Mouse (Mus musculus): ENCODE data around the gene Wdr24. TPM values are rescaled to one million over a fixed set of nuclear protein-coding genes. Genes with fewer than 3 reads are reported as not detected.

Wdr24 gene
- total and polyA plus RNA-seq, 2 experiments from 2014 or later = 10.5 to 13.3 TPM

DNA sequence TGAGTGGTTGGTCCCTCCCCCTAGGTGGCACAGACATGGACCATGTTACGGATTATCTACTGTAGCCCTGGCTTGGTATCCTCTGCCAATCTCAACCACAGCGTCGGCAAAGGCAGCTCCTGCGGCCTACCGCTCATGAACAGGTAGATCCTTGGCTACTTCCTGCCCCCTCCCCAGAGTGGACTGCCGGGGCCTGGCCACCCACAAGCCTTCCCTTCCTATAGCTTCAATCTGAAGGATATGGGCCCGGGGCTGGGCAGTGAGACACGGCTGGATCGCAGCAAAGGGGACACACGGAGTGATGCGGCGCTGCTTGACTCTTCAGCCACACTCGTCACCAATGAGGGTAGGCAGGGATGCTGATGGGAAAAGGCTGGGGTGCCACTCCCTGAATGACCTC lies 3.6 kb downstream of the Wdr24 start:
- no peaks in the 10 kb centered on the region; the same call in 1 of the 2 replicates for H3K27me3 ChIP-seq (ENCODE audit: control insufficient read depth, insufficient read depth, low read length)

GRCm38 (mm10) chr17:25827546-25828222 lies 4.3 kb downstream of the Wdr24 start:
- Histone ChIP-seq H3K4me2 (ENCODE audit: low read depth, low read length) (no peak overlapping the region), H3K4me3 (ENCODE audit: low read depth, low read length) (no peak overlapping the region), H3K9ac (replicated peaks; ENCODE audit: low read depth, low read length) (no peak overlapping the region), H3K4me1 (ENCODE audit: control insufficient read depth, insufficient read depth) (peaks cover 37% of the 10 kb centered on the region), H3K27ac (ENCODE audit: low read depth) (no peak overlapping the region), H3K36me3 (replicated peaks; ENCODE audit: control insufficient read depth, insufficient read depth, low read length) (peaks cover 33% of the 10 kb centered on the region), H3K27me3 (ENCODE audit: control insufficient read depth, insufficient read depth, low read length) (no peaks in the 10 kb centered on the region; the same call in 1 of the 2 replicates), H3K9me3 (replicated peaks; ENCODE audit: control insufficient read depth, low read length) (no peaks in the 10 kb centered on the region)
- DNase-seq (ENCODE audit: low spot score) (no peak), ATAC-seq (ENCODE audit: insufficient read depth, low read depth) (no peak)
- 90% methylated on average over 22 of the region's 22 CpGs for whole genome bisulfite sequencing
- TF ChIP-seq CTCF (IDR thresholded peaks at IDR 0.05; ENCODE audit: low read depth) (no peak), EP300 (IDR thresholded peaks at IDR 0.05; ENCODE audit: low read depth) (no peak)

More for the DNA sequence above, 3.6 kb downstream of the Wdr24 start:
- peaks cover 33% of the 10 kb centered on the region for H3K36me3 ChIP-seq (replicated peaks; ENCODE audit: control insufficient read depth, insufficient read depth, low read length)
- ATAC-seq (ENCODE audit: insufficient read depth, low read depth) (no peak), DNase-seq (ENCODE audit: low spot score) (no peak)
- H3K27ac ChIP-seq (ENCODE audit: low read depth) = no peak overlapping the region
- peaks cover 35% of the 10 kb centered on the region for H3K4me1 ChIP-seq (ENCODE audit: control insufficient read depth, insufficient read depth)
- no peaks in the 10 kb centered on the region for H3K9me3 ChIP-seq (replicated peaks; ENCODE audit: control insufficient read depth, low read length)
- no peak for TF ChIP-seq EP300 (IDR thresholded peaks at IDR 0.05; ENCODE audit: low read depth)
- TF ChIP-seq CTCF (IDR thresholded peaks at IDR 0.05; ENCODE audit: low read depth) = no peak
- no peak overlapping the region for H3K4me2 ChIP-seq (ENCODE audit: low read depth, low read length)
- 85% methylated on average over 13 of the region's 13 CpGs for WGBS
- no peak overlapping the region for H3K9ac ChIP-seq (replicated peaks; ENCODE audit: low read depth, low read length)
- no peak overlapping the region for H3K4me3 ChIP-seq (ENCODE audit: low read depth, low read length)

DNA sequence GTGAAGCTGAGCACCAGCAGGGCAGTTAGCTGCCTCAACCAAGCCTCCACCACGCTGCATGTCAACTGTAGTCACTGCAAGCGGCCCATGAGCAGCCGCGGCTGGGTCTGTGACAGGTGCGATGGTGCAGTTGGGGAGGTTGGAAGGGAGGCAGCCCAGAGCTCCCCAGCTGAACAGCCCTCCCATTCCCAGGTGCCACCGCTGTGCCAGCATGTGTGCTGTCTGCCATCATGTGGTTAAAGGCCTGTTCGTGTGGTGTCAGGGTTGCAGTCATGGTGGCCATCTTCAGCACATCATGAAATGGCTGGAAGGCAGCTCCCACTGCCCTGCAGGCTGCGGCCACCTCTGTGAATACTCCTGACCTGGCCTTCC lies 4.8 kb downstream of the Wdr24 start:
- H3K27me3 ChIP-seq (ENCODE audit: control insufficient read depth, insufficient read depth, low read length) = no peaks in the 10 kb centered on the region
- peak overlapping the region; percentile 65 for H3K4me3 ChIP-seq (ENCODE audit: low read depth, low read length)
- WGBS = 85% methylated on average over 8 of the region's 8 CpGs
- no peak for ATAC-seq (ENCODE audit: insufficient read depth, low read depth)
- peak overlapping the region; percentile 87; the same call in 1 of the 2 replicates for H3K27ac ChIP-seq (ENCODE audit: low read depth)
- no peak for DNase-seq (ENCODE audit: low spot score)
- TF ChIP-seq EP300 (IDR thresholded peaks at IDR 0.05; ENCODE audit: low read depth) = no peak
- TF ChIP-seq CTCF (IDR thresholded peaks at IDR 0.05; ENCODE audit: low read depth) = no peak
- no peaks in the 10 kb centered on the region for H3K9me3 ChIP-seq (replicated peaks; ENCODE audit: control insufficient read depth, low read length)
- H3K4me1 ChIP-seq (ENCODE audit: control insufficient read depth, insufficient read depth) = peaks cover 37% of the 10 kb centered on the region
- H3K4me2 ChIP-seq (ENCODE audit: low read depth, low read length) = peak overlapping the region; percentile 92
- peaks cover 33% of the 10 kb centered on the region for H3K36me3 ChIP-seq (replicated peaks; ENCODE audit: control insufficient read depth, insufficient read depth, low read length)
- H3K9ac ChIP-seq (replicated peaks; ENCODE audit: low read depth, low read length) = no peak overlapping the region

DNA sequence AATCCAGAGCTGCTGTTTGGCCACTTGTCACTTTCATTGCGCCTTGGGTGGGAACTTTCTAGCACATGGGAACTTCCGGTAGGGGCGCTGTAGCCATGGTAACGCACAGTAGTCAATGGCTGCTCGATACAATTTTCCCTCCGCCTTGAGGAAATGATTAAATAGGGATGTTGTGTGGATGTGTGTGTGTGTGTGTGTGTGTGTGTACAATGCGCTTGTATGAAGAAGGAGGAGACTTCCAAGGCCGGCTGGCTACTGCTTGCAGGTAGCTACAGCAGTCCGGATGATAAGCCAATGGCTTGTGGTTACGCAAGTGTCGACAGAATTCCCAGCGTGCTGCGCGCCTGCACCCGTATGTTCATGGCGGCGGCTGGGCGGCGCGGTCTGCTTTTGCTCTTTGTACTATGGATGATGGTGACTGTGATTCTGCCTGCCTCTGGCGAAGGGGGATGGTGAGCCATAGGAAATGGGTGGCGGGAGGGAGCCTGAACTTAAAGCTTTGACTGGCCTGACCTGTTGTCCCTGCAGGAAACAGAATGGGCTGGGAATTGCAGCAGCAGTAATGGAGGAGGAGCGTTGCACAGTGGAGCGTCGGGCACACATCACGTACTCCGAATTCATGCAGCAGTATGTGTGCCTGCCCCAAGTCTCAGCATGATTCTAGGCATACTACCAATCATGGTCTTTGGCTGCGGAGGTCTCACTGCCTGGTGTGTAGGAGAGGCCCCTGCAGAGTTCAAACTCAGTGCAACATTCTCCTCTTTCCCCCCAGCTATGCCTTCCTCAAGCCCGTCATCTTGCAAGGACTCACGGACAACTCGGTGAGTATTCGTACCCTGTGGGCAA lies 5.5 kb downstream of the Wdr24 start, which contains the start of gene Jmjd8:
Jmjd8 (plus strand) TSS at position 156 of the 846 bp plus-strand sequence.
- DNase-seq (ENCODE audit: low spot score) = peak; percentile 85
- TF ChIP-seq EP300 (IDR thresholded peaks at IDR 0.05; ENCODE audit: low read depth) = no peak
- TF ChIP-seq CTCF (IDR thresholded peaks at IDR 0.05; ENCODE audit: low read depth) = peak; percentile 30
- peak within 1 kb of the TSS; percentile 65 for H3K4me3 ChIP-seq (ENCODE audit: low read depth, low read length)
- 2% methylated on average over 32 of the region's 32 CpGs for WGBS
- peak within 1 kb of the TSS; percentile 77 for H3K9ac ChIP-seq (replicated peaks; ENCODE audit: low read depth, low read length)
- H3K27me3 ChIP-seq (ENCODE audit: control insufficient read depth, insufficient read depth, low read length) = no peaks in the 10 kb centered on the region
- ATAC-seq (ENCODE audit: insufficient read depth, low read depth) = no peak
- H3K27ac ChIP-seq (ENCODE audit: low read depth) = peak within 1 kb of the TSS; percentile 87
- H3K4me1 ChIP-seq (ENCODE audit: control insufficient read depth, insufficient read depth) = peaks cover 35% of the 10 kb centered on the region
- H3K9me3 ChIP-seq (replicated peaks; ENCODE audit: control insufficient read depth, low read length) = no peaks in the 10 kb centered on the region
- H3K4me2 ChIP-seq (ENCODE audit: low read depth, low read length) = peak within 1 kb of the TSS; percentile 92
- peaks cover 33% of the 10 kb centered on the region for H3K36me3 ChIP-seq (replicated peaks; ENCODE audit: control insufficient read depth, insufficient read depth, low read length)

GRCm38 (mm10) chr17:25829558-25830017 lies 6.2 kb downstream of the Wdr24 start:
- ATAC-seq (ENCODE audit: insufficient read depth, low read depth) (no peak), DNase-seq (ENCODE audit: low spot score) (no peak)
- TF ChIP-seq EP300 (IDR thresholded peaks at IDR 0.05; ENCODE audit: low read depth) = no peak
- TF ChIP-seq CTCF (IDR thresholded peaks at IDR 0.05; ENCODE audit: low read depth) = no peak
- H3K4me3 ChIP-seq (ENCODE audit: low read depth, low read length) = peak overlapping the region; percentile 65
- 30% methylated on average over 8 of the region's 8 CpGs for WGBS
- H3K9me3 ChIP-seq (replicated peaks; ENCODE audit: control insufficient read depth, low read length) = no peaks in the 10 kb centered on the region
- peak overlapping the region; percentile 77 for H3K9ac ChIP-seq (replicated peaks; ENCODE audit: low read depth, low read length)
- H3K4me1 ChIP-seq (ENCODE audit: control insufficient read depth, insufficient read depth) = peaks cover 33% of the 10 kb centered on the region
- H3K36me3 ChIP-seq (replicated peaks; ENCODE audit: control insufficient read depth, insufficient read depth, low read length) = peaks cover 33% of the 10 kb centered on the region
- H3K4me2 ChIP-seq (ENCODE audit: low read depth, low read length) = peak overlapping the region; percentile 92
- no peaks in the 10 kb centered on the region for H3K27me3 ChIP-seq (ENCODE audit: control insufficient read depth, insufficient read depth, low read length)
- H3K27ac ChIP-seq (ENCODE audit: low read depth) = peak overlapping the region; percentile 87
